Mouse (Mus musculus) layer of hippocampus, adult 2 months (tissue): Measurements from ENCODE around the gene Mtr. TPM values are rescaled to one million over a fixed set of nuclear protein-coding genes. Genes with fewer than 3 reads are reported as not detected.
A peak's percentile ranks its signal among the peaks of the same experiment; 100 is the strongest.

Source experiments
- DNase-seq, 2 experiments: peaks; one replicate each; pipeline ENCODE4 v3.0.0; 2022; ENCODE audit warnings: low spot score in 2 of 2
- H3K27ac ChIP-seq: fragments of 200-600 bp; 2 replicates; pipeline ENCODE4 v1.8.1; 2022
- H3K4me3 ChIP-seq: fragments of 200-600 bp; 2 replicates; pipeline ENCODE4 v1.8.1; 2022; ENCODE audit warnings: mild to moderate bottlenecking
- CTCF ChIP-seq: fragments of 200-600 bp; conservative IDR thresholded peaks from 2 replicates; pipeline ENCODE4 v1.8.1; 2022; ENCODE audit warnings: antibody characterized with exemption, mild to moderate bottlenecking, moderate library complexity
- total RNA-seq, 2 experiments: library from RNA; stranded (reverse); gene quantifications; 2 replicates each; pipeline ENCODE4 v1.2.3; 2021

The Mtr gene
- total RNA-seq, 2 experiments from 2014 or later = 18.2 to 20.6 TPM

DNA sequence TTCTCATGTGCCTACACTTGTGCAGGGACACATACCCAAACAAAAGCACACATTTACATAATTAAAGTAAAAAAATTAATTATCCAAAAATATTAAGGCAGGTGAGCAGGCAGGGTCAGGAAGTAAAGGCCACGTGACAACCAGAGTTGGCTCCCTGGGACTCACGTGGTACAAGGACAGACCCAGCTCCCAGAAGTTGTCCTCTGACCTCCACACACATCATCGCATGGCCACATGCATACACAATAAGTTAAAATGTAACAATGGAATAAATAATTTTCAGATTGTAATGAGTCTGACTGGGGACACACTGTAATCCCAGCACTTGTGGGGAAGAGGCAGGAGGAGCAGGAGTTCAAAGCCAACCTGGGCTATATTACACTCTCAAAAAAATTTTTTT is 10.1 kb upstream of the Mtr start:
- no peak overlapping the region for H3K4me3 ChIP-seq
- DNase-seq = no peak
- H3K27ac ChIP-seq = no peak overlapping the region
- no peak for TF ChIP-seq CTCF

DNA sequence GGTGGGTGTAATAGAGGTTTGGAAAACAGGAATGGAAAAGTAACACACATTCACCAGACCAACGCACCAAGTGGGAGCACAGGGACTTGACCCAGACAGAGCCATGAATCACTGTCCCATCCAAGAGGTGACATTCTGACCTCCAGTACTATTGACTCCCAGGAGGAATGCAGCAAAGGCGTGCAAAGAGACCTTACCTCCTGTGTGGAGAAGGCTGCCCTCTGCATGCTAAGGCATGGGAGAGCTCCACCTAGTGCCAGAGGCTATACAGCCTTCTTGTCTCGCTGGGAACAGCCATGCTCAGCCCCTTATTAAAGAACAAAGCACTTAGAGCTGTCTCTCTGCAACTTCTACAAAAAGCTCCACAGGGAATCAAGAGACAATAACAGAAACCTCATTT is 9.2 kb upstream of the Mtr start:
- no peak for DNase-seq
- peak; percentile 65 for TF ChIP-seq CTCF
- Histone ChIP-seq H3K27ac (no peak overlapping the region), H3K4me3 (no peak overlapping the region)

DNA sequence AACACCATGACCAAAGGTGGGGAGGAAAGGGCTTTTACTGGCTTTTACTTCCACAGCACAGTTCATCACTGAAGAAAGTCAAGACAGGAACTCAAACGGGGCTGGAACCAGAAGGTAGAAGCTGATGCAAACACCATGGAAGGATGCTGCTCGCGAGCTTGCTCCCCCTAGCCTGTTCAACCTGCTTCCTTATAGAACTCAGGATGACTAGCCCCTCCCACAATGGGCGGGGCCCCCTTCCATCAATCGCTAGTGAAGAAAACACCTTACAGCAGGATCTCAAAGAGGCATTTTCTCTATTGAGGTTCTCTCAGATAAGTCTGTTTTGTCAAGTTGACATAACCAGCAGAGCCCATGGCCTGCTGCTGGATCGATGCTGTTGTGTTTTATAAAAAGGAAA is 6.1 kb upstream of the Mtr start:
- TF ChIP-seq CTCF = no peak
- no peak overlapping the region for H3K27ac ChIP-seq
- H3K4me3 ChIP-seq = no peak overlapping the region
- no peak for DNase-seq

DNA sequence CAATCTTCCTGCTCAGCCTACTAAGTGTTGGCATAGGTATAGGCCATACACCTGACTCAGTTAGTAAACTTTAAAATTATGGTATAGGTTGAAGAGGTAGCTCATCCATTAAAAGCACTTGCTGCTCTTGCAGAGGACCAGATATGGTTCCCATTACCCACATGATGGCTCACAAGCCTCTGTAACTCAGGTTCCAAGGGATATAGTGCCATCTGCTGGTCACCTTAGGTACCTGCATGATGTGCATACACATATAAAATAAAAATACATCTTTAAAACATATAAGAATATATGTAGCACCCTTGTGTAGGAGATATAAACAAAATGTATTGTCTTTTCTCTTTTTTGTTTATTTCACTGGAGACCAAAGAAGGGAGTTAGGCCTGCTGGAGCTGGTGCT is 3.6 kb upstream of the Mtr start:
- Histone ChIP-seq H3K27ac (no peak overlapping the region), H3K4me3 (no peak overlapping the region)
- peak; percentile 61 for TF ChIP-seq CTCF
- no peak for DNase-seq

DNA sequence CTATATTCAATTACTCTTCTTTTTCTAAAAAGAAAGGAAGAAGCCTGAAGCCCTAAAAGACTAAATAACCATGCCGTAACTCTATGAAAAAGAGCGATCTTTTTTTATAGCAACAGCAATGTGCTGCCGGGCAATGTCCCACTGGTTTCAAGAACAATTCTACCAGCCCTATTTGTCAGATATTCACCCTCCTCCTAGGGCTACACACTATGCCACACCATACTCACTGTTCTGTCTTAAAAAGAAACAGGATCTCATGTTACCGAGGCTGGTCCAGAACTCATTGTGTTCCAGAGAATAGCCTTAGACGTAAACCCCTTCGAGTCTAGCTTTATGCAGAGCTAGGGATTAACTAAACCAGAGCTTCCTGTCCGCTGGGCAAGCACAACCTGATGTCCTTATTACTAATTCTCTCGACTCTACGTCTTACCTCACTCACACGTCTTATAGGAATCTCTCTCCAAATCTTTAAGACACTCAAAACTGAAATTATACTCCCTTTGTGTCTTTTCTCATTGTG is 982 bp downstream of the Mtr start:
- Histone ChIP-seq H3K4me3 (peak overlapping the region; percentile 97), H3K27ac (peak overlapping the region; percentile 83)
- TF ChIP-seq CTCF = no peak
- no peak for DNase-seq

DNA sequence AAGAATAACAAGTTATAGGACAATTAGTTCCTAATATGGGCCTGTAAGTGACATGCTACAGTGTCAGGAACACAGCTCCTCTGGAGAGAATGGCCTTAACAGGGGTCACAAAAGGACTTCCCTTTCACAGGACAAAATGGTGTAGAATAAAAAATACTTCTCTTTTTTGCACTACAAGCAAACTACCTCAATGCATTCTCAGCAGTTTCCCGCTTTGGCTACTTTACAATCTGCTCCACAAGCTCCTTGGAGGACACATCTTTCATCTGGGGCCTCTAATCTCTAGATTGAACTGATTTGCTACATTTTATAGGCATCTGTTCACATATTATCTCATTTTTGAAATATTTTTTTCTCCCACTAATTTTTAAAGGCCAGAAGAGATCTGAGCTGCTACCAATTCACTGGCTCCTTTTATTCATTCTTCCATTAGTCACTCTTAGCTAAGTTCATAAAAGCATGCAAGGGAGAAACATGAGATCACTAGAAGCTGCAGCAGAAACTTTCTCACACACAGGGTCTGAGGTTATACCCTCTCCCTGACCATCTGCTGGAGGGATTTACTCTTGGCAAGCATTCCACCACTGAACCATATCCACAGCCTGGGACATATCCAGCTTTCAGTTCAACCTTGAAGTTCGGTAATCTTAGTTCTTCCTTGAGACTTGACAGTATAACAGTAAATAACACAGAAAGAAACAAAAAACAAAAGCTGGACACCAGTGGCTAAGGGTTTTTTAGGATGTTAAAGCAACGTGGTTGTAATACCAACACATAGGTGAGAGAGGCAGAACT is 1.8 kb downstream of the Mtr start:
- no peak for DNase-seq
- H3K27ac ChIP-seq = no peak overlapping the region; the same call in 1 of the 2 replicates
- peak overlapping the region; percentile 97 for H3K4me3 ChIP-seq
- no peak for TF ChIP-seq CTCF

DNA sequence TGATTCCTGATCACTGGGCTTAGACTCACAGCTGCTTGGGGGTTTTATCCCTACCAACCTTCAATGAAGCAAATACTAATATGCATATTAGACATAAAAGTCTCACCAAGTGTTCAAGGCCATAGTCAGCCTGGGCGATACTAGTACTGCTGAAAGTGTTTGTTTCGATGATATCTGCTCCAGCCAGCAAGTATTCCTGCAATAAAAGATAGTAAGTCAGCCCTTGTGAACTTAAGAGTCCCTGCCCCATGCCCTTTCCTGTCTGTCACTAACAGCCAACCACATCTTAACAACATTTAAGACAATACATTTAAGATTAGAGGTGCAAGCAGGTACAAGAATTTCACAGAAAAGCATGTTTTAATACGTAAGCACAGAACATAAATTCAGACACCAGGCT is 7.4 kb downstream of the Mtr start:
- DNase-seq = no peak
- Histone ChIP-seq H3K27ac (no peak overlapping the region), H3K4me3 (no peak overlapping the region)
- no peak for TF ChIP-seq CTCF

DNA sequence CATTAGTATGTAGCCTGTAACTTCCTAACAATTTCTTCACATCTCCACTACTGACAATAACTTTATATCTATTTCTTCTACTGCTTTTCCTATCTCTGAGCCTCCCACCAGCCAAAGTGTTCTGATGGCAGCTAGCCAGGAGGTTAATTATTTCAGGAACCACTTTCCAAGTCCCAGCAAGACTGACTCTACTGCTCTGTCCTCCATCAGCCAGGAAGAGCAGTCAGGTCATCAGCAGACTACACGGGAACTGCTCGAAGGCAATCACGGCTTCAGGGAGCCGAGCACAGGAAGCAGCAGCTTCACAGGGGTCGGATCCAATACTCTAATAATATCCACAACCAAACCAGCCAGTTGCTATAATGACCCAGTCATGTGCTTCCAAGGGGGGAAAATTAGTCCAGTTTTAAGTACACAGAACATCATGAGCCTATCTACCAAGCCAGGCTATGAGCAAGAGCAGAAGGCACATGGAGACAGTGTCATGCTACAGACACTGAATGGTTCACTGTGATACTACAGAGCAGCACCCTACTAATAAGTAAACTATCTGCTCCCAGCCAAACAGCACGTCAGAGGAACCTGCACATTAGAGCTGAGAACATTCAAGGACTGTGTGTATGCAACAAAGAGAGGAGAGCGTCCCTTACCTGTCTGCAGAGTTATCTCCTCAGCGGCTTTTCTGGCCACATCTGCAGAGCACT is 8.6 kb downstream of the Mtr start:
- no peak overlapping the region for H3K27ac ChIP-seq
- no peak overlapping the region for H3K4me3 ChIP-seq
- TF ChIP-seq CTCF = no peak
- DNase-seq = no peak

DNA sequence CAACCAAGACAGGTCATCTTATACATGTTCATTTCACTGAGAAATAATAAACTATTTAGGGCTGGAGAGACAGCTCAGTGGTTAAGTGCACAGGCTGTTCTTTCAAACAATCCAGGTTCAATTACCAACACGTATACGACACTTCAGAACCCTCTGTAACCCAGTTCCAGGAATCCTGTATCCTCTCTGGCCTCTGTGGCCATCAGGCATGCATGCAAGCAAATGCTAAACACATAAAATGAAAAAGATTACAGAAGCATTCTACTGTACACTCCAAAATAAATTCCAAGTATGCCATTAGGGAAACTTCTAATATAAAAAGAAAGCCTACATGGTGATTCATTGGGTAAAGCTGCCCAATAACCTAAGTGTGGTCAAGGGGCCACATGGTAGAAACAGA is 12.0 kb downstream of the Mtr start:
- no peak overlapping the region for H3K27ac ChIP-seq
- TF ChIP-seq CTCF = no peak
- no peak overlapping the region for H3K4me3 ChIP-seq
- no peak for DNase-seq

DNA sequence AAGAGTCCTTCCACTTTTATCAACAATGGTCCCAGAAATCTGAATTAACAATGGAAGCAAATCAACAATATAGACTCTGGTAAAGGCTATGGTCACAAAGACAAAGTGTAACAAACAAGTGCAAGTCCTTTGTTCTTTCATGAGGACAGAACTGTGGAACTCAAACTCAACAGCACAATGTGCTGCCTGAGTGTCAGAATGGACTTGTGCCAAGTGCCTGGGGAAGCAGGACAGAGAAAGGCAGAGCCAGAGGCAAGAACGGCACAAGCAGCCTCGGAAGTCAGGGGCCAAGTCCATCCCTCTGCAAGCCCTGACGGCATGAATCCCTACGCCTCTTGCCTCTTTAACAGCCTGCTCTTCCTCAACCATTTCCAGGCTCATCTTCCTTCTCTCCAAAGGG is 13.9 kb downstream of the Mtr start:
- Histone ChIP-seq H3K27ac (no peak overlapping the region), H3K4me3 (no peak overlapping the region)
- no peak for DNase-seq
- TF ChIP-seq CTCF = no peak

DNA sequence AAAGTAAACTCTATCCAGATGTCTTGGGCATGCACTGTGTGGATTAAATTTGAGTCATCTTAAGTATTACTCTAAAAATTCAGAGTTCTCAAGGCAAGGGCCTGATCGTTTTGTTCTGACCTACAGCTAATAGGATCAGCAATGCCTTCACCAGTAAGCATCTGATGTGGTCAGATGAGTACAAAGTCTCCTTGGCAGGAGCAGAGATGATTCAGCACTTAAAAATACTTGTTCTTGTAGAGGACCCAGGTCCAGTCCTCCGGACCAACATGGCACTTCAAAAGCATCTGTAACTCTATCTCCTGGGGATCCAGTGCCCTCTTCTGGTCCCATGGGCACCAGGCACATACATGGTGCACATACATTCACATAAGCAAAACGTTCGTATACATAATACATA is 25.8 kb downstream of the Mtr start:
- TF ChIP-seq CTCF = no peak
- H3K4me3 ChIP-seq = no peak overlapping the region
- DNase-seq = no peak
- no peak overlapping the region for H3K27ac ChIP-seq

DNA sequence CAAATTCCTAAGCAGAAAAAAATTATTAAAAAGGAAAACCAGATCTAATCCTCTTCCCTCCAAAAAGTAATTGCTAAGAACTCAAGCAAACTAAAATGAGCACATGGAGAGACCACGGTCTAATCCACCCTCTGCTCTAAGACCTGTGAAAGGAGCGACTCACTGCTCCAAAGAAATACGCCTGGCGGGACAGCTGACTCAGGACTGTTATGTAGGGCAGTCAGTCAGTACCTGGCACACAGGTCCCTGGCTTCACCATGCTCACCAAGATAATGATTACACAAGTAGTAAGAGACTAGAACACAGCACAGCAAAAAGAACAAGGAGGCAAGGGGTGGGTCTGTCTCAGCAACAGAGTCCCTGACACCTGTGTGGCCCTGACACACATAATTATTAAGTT is 29.7 kb downstream of the Mtr start:
- Histone ChIP-seq H3K27ac (no peak overlapping the region), H3K4me3 (no peak overlapping the region)
- no peak for DNase-seq
- TF ChIP-seq CTCF = no peak

DNA sequence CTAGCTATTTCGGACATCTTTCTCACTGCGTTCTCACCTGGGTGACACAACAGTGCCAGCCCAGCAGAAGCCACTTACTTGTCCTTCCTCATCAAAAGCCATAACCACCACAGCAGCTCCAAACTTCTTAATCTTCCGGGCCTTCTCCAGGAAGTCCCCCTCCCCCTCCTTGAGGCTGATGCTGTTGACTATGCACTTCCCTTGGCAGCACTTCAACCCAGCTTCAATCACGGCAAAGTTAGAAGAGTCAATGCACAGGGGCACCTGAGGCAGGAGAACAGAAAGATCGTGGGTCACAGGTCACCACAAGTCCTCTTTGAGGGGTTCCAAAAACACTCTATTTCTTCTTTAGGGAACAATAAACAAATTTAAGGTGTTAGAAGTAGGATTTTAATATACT is 30.3 kb downstream of the Mtr start:
- no peak for TF ChIP-seq CTCF
- no peak overlapping the region for H3K27ac ChIP-seq
- DNase-seq = no peak
- H3K4me3 ChIP-seq = no peak overlapping the region

DNA sequence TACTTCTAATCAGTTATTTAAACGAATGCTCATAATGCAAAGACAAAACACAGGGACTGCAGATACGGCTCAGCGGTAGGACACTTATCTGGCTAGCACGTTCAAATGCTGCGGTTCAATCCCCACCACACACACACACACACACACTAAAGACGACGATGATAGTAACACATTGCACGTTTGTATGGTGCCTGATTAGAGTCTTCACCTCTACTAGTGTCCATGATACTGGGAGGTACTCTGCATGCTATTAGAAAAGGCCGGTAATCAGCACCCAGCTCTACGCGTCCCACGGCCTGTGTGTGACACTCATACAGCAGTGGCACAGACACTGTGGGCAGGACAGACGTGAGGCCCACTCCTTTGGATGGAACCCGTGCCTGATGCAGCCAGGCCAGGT is 39.3 kb downstream of the Mtr start:
- TF ChIP-seq CTCF = no peak
- no peak overlapping the region for H3K27ac ChIP-seq
- no peak for DNase-seq
- no peak overlapping the region for H3K4me3 ChIP-seq
